Mouse (Mus musculus): ENCODE data around the gene Ift27.

GRCm38 (mm10) chr15:78204053-78204847 lies 30.3 kb upstream of the Ift27 start:
- no peak for TF ChIP-seq CTCF (IDR thresholded peaks at IDR 0.05; ENCODE audit: control insufficient read depth, insufficient read depth, insufficient replicate concordance, low read depth, low read length)
- TF ChIP-seq POLR2A (IDR thresholded peaks at IDR 0.05; ENCODE audit: control insufficient read depth, low read depth, low read length): no peak

Data from testis, adult 2 months (tissue).